Mouse (Mus musculus) heart, adult 2 months (tissue): Measurements from ENCODE around the gene Fam241a.

Experiments used
- CTCF ChIP-seq: fragments of 200-600 bp; IDR thresholded peaks from 2 replicates; pipeline ENCODE4 v1.8.1; 2022; ENCODE audit warnings: antibody characterized with exemption, mild to moderate bottlenecking, moderate library complexity
- POLR2A ChIP-seq: fragments of 200-500 bp; IDR thresholded peaks from 2 replicates; pipeline ENCODE4 v1.6.1; 2011; ENCODE audit warnings: mild to moderate bottlenecking, low read depth, low read length, control low read depth; ENCODE audit not compliant: insufficient read depth

DNA sequence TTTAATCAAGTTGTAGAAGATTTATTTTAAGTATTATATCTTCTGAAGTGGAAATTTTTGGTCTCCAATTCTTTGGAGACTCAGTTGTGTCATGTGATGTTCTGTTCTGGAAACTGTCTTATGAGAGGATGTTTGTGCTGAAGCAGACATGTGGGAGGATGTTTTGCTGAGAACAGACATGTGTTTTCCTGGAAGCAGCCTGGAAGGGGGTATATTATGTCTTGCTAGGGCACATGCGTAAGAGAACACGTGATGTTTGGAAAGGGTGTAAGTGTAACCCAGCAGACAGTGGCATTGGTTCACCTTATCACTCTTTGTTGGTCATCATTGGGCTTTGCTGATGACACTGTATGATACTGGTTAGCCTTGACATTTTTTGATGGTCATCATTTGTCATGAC, 20.6 kb downstream of the Fam241a start:
- TF ChIP-seq CTCF (no peak), POLR2A (no peak)
